Mouse (Mus musculus) liver, embryonic 11.5 days (tissue): ENCODE data around the gene Hivep3. TPM values are rescaled to one million over a fixed set of nuclear protein-coding genes. Genes with fewer than 3 reads are reported as not detected.

ENCODE experiments used
- ATAC-seq: fragments of 200-750 bp; cut with Nextera tagmentation; replicated peaks from 2 replicates; pipeline ENCODE4 v1.8.0; 2017; ENCODE audit warnings: moderate number of reproducible peaks, mild to moderate bottlenecking, moderate TSS enrichment, moderate library complexity; ENCODE audit not compliant: low FRiP score
- DNase-seq: peaks from one replicate; pipeline ENCODE4 v3.0.0-alpha.2; 2017; ENCODE audit warnings: low spot score
- H3K27ac ChIP-seq: fragments of 300-500 bp; sonication (generic); 2 replicates; pipeline ENCODE4 v1.5.1; 2014; ENCODE audit warnings: mild to moderate bottlenecking, low read depth, low read length, control low read depth
- H3K27me3 ChIP-seq: fragments of 300-500 bp; sonication (generic); replicated peaks from 2 replicates; pipeline ENCODE4 v1.6.1; 2014; ENCODE audit warnings: low read length, mixed read lengths; ENCODE audit not compliant: control insufficient read depth, insufficient read depth
- H3K36me3 ChIP-seq: fragments of 300-500 bp; sonication (generic); 2 replicates; pipeline ENCODE4 v1.6.1; 2014; ENCODE audit warnings: mild to moderate bottlenecking, low read length, moderate library complexity, mixed read lengths; ENCODE audit not compliant: control insufficient read depth, insufficient read depth
- H3K4me1 ChIP-seq: fragments of 300-500 bp; sonication (generic); replicated peaks from 2 replicates; pipeline ENCODE4 v1.6.1; 2014; ENCODE audit warnings: low read length, mixed read lengths; ENCODE audit not compliant: control insufficient read depth, insufficient read depth
- H3K4me2 ChIP-seq: fragments of 300-500 bp; sonication (generic); 2 replicates; pipeline ENCODE4 v1.6.1; 2014; ENCODE audit warnings: mild to moderate bottlenecking, control low read depth, moderate library complexity
- H3K4me3 ChIP-seq: fragments of 300-500 bp; sonication (generic); 2 replicates; pipeline ENCODE4 v1.5.1; 2014; ENCODE audit warnings: low read depth, low read length, control low read depth
- H3K9ac ChIP-seq: fragments of 300-500 bp; sonication (generic); 2 replicates; pipeline ENCODE4 v1.6.1; 2014; ENCODE audit warnings: low read depth, low read length, control low read depth
- H3K9me3 ChIP-seq: fragments of 300-500 bp; sonication (generic); 2 replicates; pipeline ENCODE4 v1.6.1; 2016; ENCODE audit warnings: low read length, inconsistent platforms, mixed read lengths; ENCODE audit not compliant: control insufficient read depth
- WGBS: fragments of 180-500 bp; shearing (Covaris S2); extraction: QIAGEN DNeasy Blood & Tissue Kit; methylation state at CpG from one replicate; pipeline ENCODE4 v1.1.7; 2014; 5-methylcytosine and 5-hydroxymethylcytosine counted together
- polyA plus RNA-seq: library from polyadenylated mRNA; unstranded; fragments of >200 nt; fragmentation: Nextera tagmentation; extraction: Ambion mirVana; gene quantifications from 2 replicates; pipeline ENCODE4 v1.2.1, GENCODE M21; 2014

Hivep3 gene
- polyA plus RNA-seq, 1 experiment from 2014 or later, result 2.7 TPM

- no peak overlapping the region for H3K4me3 ChIP-seq
- no peaks in the 10 kb centered on the region for H3K27me3 ChIP-seq
- 77% methylated on average over 2 of the region's 2 CpGs for WGBS
- H3K27ac ChIP-seq, result no peak overlapping the region
- H3K9me3 ChIP-seq, result no peaks in the 10 kb centered on the region
- H3K4me1 ChIP-seq, result no peaks in the 10 kb centered on the region
- no peak overlapping the region for H3K4me2 ChIP-seq
- ATAC-seq (no peak), DNase-seq (no peak)
- H3K36me3 ChIP-seq, result no peaks in the 10 kb centered on the region
- no peak overlapping the region for H3K9ac ChIP-seq
Measured at GRCm38 (mm10) chr4:119806556-119806955, 73.0 kb downstream of the Hivep3 start.

DNA sequence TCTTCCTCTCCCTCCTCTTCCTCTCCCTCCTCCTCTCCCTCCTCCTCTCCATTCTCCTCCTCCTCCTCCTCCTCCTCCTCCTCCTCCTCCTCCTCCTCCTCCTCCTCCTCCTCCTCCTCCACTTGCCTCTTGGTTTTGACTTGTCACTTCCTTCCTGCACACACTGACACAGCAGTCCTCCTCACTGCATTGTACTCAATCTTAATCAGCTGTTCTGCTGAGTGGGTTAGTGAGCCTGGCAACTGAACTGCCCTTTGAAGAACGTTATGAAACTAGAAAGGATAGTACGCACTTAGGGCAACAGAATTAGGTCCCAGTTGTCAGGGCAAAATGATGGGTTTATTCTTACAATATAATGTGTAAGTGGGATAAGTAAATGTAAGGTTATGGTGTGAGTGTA is 73.8 kb downstream of the Hivep3 start:
- Histone ChIP-seq H3K4me1 (no peaks in the 10 kb centered on the region), H3K4me2 (no peak overlapping the region), H3K9me3 (no peaks in the 10 kb centered on the region), H3K27ac (no peak overlapping the region), H3K9ac (no peak overlapping the region), H3K4me3 (no peak overlapping the region), H3K27me3 (no peaks in the 10 kb centered on the region), H3K36me3 (no peaks in the 10 kb centered on the region)
- DNase-seq (no peak), ATAC-seq (no peak)
- 36% methylated on average over 2 of the region's 2 CpGs for WGBS

DNA sequence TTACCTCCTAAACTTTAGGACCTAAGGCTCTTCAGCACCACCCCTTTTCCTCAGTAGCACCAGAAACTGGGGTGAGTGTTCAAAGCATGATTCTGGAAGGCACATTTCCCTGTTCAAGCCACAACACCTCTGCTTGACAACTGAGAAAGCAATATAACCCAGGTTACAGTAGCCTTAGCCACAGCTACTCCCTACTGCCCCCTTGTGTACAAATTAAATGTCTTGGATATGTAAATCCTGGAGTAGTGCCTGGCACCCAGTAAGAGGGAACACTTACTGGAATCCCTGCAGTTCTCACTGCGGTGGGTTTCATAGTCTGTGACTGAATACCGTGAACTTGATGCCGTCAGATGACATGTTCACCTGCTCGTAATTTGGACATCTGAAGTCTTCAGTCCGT is 75.7 kb downstream of the Hivep3 start:
- Histone ChIP-seq H3K4me3 (no peak overlapping the region), H3K36me3 (no peaks in the 10 kb centered on the region), H3K9ac (no peak overlapping the region), H3K4me2 (no peak overlapping the region), H3K4me1 (peaks cover 5% of the 10 kb centered on the region; the same call in 1 of the 2 replicates), H3K9me3 (no peaks in the 10 kb centered on the region), H3K27me3 (peaks cover 10% of the 10 kb centered on the region), H3K27ac (no peak overlapping the region)
- no peak for ATAC-seq
- WGBS, result 42% methylated on average over 5 of the region's 5 CpGs
- no peak for DNase-seq

GRCm38 (mm10) chr4:119812775-119813174 is 79.2 kb downstream of the Hivep3 start:
- ATAC-seq, result peak; percentile 39
- Histone ChIP-seq H3K4me1 (peaks cover 9% of the 10 kb centered on the region; the same call in 1 of the 2 replicates), H3K36me3 (no peaks in the 10 kb centered on the region), H3K9me3 (no peaks in the 10 kb centered on the region), H3K27me3 (peaks cover 31% of the 10 kb centered on the region), H3K4me3 (no peak overlapping the region), H3K4me2 (no peak overlapping the region), H3K9ac (no peak overlapping the region), H3K27ac (no peak overlapping the region)
- no peak for DNase-seq
- WGBS, result 5% methylated on average over 2 of the region's 2 CpGs

- H3K9me3 ChIP-seq, result no peaks in the 10 kb centered on the region
- H3K4me2 ChIP-seq, result no peak overlapping the region
- H3K9ac ChIP-seq, result no peak overlapping the region
- DNase-seq, result no peak
- no peak overlapping the region for H3K4me3 ChIP-seq
- 15% methylated on average over 12 of the region's 12 CpGs for WGBS
- no peak overlapping the region for H3K27ac ChIP-seq
- H3K27me3 ChIP-seq, result peaks cover 31% of the 10 kb centered on the region
- ATAC-seq, result peak; percentile 64
- no peaks in the 10 kb centered on the region for H3K36me3 ChIP-seq
- peaks cover 9% of the 10 kb centered on the region; the same call in 1 of the 2 replicates for H3K4me1 ChIP-seq
Measured at GRCm38 (mm10) chr4:119813500-119814184, 80.1 kb downstream of the Hivep3 start.

DNA sequence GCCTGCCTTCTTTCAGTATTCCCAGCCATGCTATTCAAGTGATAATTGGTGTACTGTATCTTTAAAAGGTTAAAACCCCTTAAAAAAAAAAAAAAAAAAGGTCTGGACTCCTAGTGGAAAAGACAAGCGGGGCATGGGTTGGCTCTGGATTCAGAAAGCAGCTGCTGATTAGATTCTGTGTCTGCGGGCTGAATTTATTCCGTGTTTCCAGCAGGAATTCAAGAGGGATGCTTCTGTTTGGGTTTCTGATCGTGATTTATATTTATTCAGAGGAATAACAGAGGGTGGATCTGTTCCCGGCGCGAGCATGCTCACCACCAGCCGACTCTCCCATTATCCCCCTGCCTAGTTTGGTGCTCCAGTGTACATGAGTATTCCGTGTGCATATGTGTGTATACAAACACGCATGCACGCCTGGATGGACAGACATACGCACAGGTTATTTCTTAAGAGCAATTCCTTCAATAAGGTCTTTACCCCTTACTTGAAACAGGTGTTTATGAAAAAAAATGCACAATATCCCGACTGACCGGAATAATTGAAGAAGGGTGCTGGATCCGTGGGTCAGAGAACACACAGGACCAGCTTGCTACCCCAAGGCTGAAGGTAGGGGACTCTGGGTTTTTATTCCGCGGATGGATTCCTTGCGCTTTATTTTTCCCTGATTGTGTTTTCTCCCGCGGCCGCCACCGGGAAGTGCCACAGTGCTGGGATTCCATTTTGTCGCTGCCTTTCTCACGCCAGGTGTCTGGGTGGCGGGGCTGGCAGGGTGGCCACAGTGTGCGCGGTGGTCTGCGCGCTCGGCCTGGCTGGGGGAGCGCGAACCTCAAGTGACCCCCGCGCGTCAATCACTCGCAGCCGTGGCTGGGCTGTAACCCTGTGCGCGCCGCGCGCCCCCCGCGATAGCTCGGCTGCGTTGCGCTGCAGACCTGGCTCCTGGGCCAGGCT is 80.9 kb downstream of the Hivep3 start:
- H3K36me3 ChIP-seq, result no peaks in the 10 kb centered on the region
- no peak overlapping the region for H3K27ac ChIP-seq
- DNase-seq (no peak), ATAC-seq (no peak)
- H3K4me1 ChIP-seq, result peaks cover 9% of the 10 kb centered on the region; the same call in 1 of the 2 replicates
- no peaks in the 10 kb centered on the region for H3K9me3 ChIP-seq
- H3K4me2 ChIP-seq, result peak overlapping the region; percentile 75
- no peak overlapping the region for H3K9ac ChIP-seq
- 5% methylated on average over 47 of the region's 47 CpGs for WGBS
- peaks cover 31% of the 10 kb centered on the region for H3K27me3 ChIP-seq
- H3K4me3 ChIP-seq, result peak overlapping the region; percentile 50

- peak overlapping the region; percentile 75 for H3K4me2 ChIP-seq
- H3K36me3 ChIP-seq, result no peaks in the 10 kb centered on the region
- H3K9me3 ChIP-seq, result no peaks in the 10 kb centered on the region
- H3K4me1 ChIP-seq, result peaks cover 9% of the 10 kb centered on the region; the same call in 1 of the 2 replicates
- no peak overlapping the region for H3K27ac ChIP-seq
- H3K4me3 ChIP-seq, result peak overlapping the region; percentile 50
- DNase-seq (no peak), ATAC-seq (no peak)
- peaks cover 31% of the 10 kb centered on the region for H3K27me3 ChIP-seq
- H3K9ac ChIP-seq, result no peak overlapping the region
- WGBS, result 17% methylated on average over 7 of the region's 7 CpGs
Measured at GRCm38 (mm10) chr4:119815133-119815792, 81.7 kb downstream of the Hivep3 start.

DNA sequence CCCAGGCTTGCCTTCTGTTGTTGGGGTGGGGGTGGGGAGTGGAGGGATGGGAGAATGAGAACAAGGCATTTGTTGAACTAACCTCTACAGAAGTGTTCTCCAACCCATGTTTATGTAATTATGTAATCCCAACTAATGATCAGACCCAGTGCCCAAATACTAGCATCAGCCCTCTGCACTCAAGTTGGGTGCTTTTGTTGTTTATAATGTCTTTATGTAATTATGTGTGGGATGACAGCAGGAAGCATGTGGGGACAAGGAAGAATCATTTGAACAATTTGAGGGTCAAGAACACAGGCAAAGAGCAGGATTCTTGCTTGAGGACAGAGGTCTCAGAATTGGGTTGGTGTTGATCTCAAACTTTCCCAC is 82.2 kb downstream of the Hivep3 start:
- H3K27me3 ChIP-seq, result peaks cover 31% of the 10 kb centered on the region
- no peaks in the 10 kb centered on the region for H3K36me3 ChIP-seq
- H3K4me1 ChIP-seq, result peaks cover 9% of the 10 kb centered on the region; the same call in 1 of the 2 replicates
- H3K9me3 ChIP-seq, result no peaks in the 10 kb centered on the region
- no peak overlapping the region for H3K4me3 ChIP-seq
- no peak overlapping the region for H3K27ac ChIP-seq
- no peak for ATAC-seq
- no peak overlapping the region; the same call in 1 of the 2 replicates for H3K4me2 ChIP-seq
- no peak overlapping the region for H3K9ac ChIP-seq
- no peak for DNase-seq
